Mouse (Mus musculus) limb, embryonic 14.5 days (tissue): ENCODE measurements at regions not wholly inside any gene's neighbourhood (a gene's known extent, or its start where the extent isn't known, plus 50 kb on each side); places are given as distances from the start of the nearest gene placed in this dataset.

Experiments
- ATAC-seq: fragments of 200-750 bp; cut with Nextera tagmentation; 2 replicates; pipeline ENCODE4 v1.8.0; 2017; ENCODE audit warnings: low read depth, moderate number of reproducible peaks, moderate TSS enrichment; ENCODE audit not compliant: low FRiP score
- DNase-seq: peaks from one replicate; pipeline ENCODE4 v3.0.0-alpha.2; 2015; ENCODE audit warnings: low spot score
- H3K27ac ChIP-seq: fragments of 300-500 bp; sonication (generic); replicated peaks from 2 replicates; pipeline ENCODE4 v1.5.1; 2014; ENCODE audit warnings: low read depth, mild to moderate bottlenecking, low read length, moderate library complexity, mixed read lengths
- H3K27me3 ChIP-seq: fragments of 300-500 bp; sonication (generic); 2 replicates; pipeline ENCODE4 v1.6.1; 2014; ENCODE audit warnings: low read length, mixed read lengths; ENCODE audit not compliant: control insufficient read depth, insufficient read depth
- H3K36me3 ChIP-seq: fragments of 300-500 bp; sonication (generic); 2 replicates; pipeline ENCODE4 v1.6.1; 2014; ENCODE audit warnings: mild to moderate bottlenecking, low read length, moderate library complexity, mixed read lengths; ENCODE audit not compliant: control insufficient read depth, insufficient read depth
- H3K4me1 ChIP-seq: fragments of 300-500 bp; sonication (generic); 2 replicates; pipeline ENCODE4 v1.6.1; 2014; ENCODE audit warnings: antibody characterized with exemption, low read length, mixed read lengths; ENCODE audit not compliant: control insufficient read depth, insufficient read depth
- H3K4me2 ChIP-seq: fragments of 300-500 bp; sonication (generic); replicated peaks from 2 replicates; pipeline ENCODE4 v1.6.1; 2014; ENCODE audit warnings: low read depth, mild to moderate bottlenecking, low read length, moderate library complexity; ENCODE audit not compliant: severe bottlenecking
- H3K4me3 ChIP-seq: fragments of 300-500 bp; sonication (generic); replicated peaks from 2 replicates; pipeline ENCODE4 v1.5.1; 2014; ENCODE audit warnings: low read length
- H3K9ac ChIP-seq: fragments of 300-500 bp; sonication (generic); 2 replicates; pipeline ENCODE4 v1.6.1; 2014; ENCODE audit warnings: mild to moderate bottlenecking, low read depth, low read length, moderate library complexity; ENCODE audit not compliant: severe bottlenecking
- H3K9me3 ChIP-seq: fragments of 300-500 bp; sonication (generic); 2 replicates; pipeline ENCODE4 v1.6.1; 2016; ENCODE audit warnings: low read length; ENCODE audit not compliant: control insufficient read depth
- POLR2A ChIP-seq: fragments of 200-500 bp; IDR thresholded peaks from 2 replicates; pipeline ENCODE4 v1.8.0; 2012; ENCODE audit warnings: inconsistent platforms, mild to moderate bottlenecking, moderate library complexity, borderline replicate concordance; ENCODE audit not compliant: insufficient read depth, insufficient read length; ENCODE audit errors: extremely low read depth
- WGBS: fragments of 180-500 bp; shearing (Covaris S2); extraction: QIAGEN DNeasy Blood & Tissue Kit; methylation state at CpG from one replicate; pipeline ENCODE4 v1.1.7; 2014; 5-methylcytosine and 5-hydroxymethylcytosine counted together

- no peaks in the 10 kb centered on the region for H3K36me3 ChIP-seq
- peaks cover 6% of the 10 kb centered on the region; the same call in 1 of the 2 replicates for H3K4me1 ChIP-seq
- H3K4me3 ChIP-seq, result no peak overlapping the region
- WGBS, result 27% methylated on average over 6 of the region's 6 CpGs
- H3K9me3 ChIP-seq, result no peaks in the 10 kb centered on the region
- no peak overlapping the region for H3K4me2 ChIP-seq
- H3K9ac ChIP-seq, result no peak overlapping the region
- ATAC-seq (no peak), DNase-seq (no peak)
- H3K27me3 ChIP-seq, result no peaks in the 10 kb centered on the region
- no peak for TF ChIP-seq POLR2A
- no peak overlapping the region for H3K27ac ChIP-seq
These were observed 121.3 kb downstream of the Fam43a start for GRCm38 (mm10) chr16:30720791-30721190.

GRCm38 (mm10) chr16:30721223-30721622 lies 121.7 kb downstream of the Fam43a start:
- Histone ChIP-seq H3K27ac (no peak overlapping the region), H3K9ac (no peak overlapping the region), H3K27me3 (no peaks in the 10 kb centered on the region), H3K4me3 (no peak overlapping the region), H3K4me1 (peaks cover 6% of the 10 kb centered on the region; the same call in 1 of the 2 replicates), H3K9me3 (no peaks in the 10 kb centered on the region), H3K4me2 (no peak overlapping the region), H3K36me3 (no peaks in the 10 kb centered on the region)
- ATAC-seq (no peak), DNase-seq (no peak)
- TF ChIP-seq POLR2A, result no peak

GRCm38 (mm10) chr16:30722372-30722771 lies 122.8 kb downstream of the Fam43a start:
- no peaks in the 10 kb centered on the region for H3K9me3 ChIP-seq
- no peak overlapping the region for H3K27ac ChIP-seq
- no peaks in the 10 kb centered on the region for H3K36me3 ChIP-seq
- H3K27me3 ChIP-seq, result no peaks in the 10 kb centered on the region
- H3K4me2 ChIP-seq, result no peak overlapping the region
- no peak overlapping the region for H3K4me3 ChIP-seq
- ATAC-seq, result no peak
- H3K4me1 ChIP-seq, result peaks cover 6% of the 10 kb centered on the region; the same call in 1 of the 2 replicates
- H3K9ac ChIP-seq, result no peak overlapping the region
- TF ChIP-seq POLR2A, result no peak
- WGBS, result 94% methylated on average over 3 of the region's 3 CpGs
- no peak for DNase-seq

GRCm38 (mm10) chr16:30724591-30724990 lies 125.1 kb downstream of the Fam43a start:
- 12% methylated on average over 1 of the region's 1 CpGs for WGBS
- no peak for TF ChIP-seq POLR2A
- H3K27me3 ChIP-seq, result no peaks in the 10 kb centered on the region
- ATAC-seq, result peak; percentile 70; the same call in 1 of the 2 replicates
- H3K4me1 ChIP-seq, result peaks cover 6% of the 10 kb centered on the region; the same call in 1 of the 2 replicates
- no peak overlapping the region for H3K4me3 ChIP-seq
- H3K27ac ChIP-seq, result no peak overlapping the region
- no peak overlapping the region for H3K9ac ChIP-seq
- no peak overlapping the region for H3K4me2 ChIP-seq
- DNase-seq, result peak; percentile 48
- no peaks in the 10 kb centered on the region for H3K36me3 ChIP-seq
- no peaks in the 10 kb centered on the region for H3K9me3 ChIP-seq

GRCm38 (mm10) chr16:30732770-30733415 lies 133.4 kb downstream of the Fam43a start:
- H3K4me1 ChIP-seq, result peaks cover 22% of the 10 kb centered on the region
- H3K4me2 ChIP-seq, result no peak overlapping the region
- H3K27me3 ChIP-seq, result no peaks in the 10 kb centered on the region
- H3K36me3 ChIP-seq, result no peaks in the 10 kb centered on the region
- no peak overlapping the region for H3K9ac ChIP-seq
- WGBS, result 45% methylated on average over 9 of the region's 9 CpGs
- H3K27ac ChIP-seq, result no peak overlapping the region
- H3K9me3 ChIP-seq, result no peaks in the 10 kb centered on the region
- no peak for ATAC-seq
- no peak for DNase-seq
- H3K4me3 ChIP-seq, result no peak overlapping the region
- TF ChIP-seq POLR2A, result no peak
